Mouse (Mus musculus): ENCODE results near the gene 4930550C14Rik. TPM values are rescaled to one million over a fixed set of nuclear protein-coding genes. Genes with fewer than 3 reads are reported as not detected.
A peak's percentile ranks its signal among the peaks of the same experiment; 100 is the strongest.

Gene 4930550C14Rik
- 0.92 and 0.99 TPM in 2 replicates for polyA plus RNA-seq (2015; fragmentation: Nextera tagmentation; extraction: Ambion mirVana)

DNA sequence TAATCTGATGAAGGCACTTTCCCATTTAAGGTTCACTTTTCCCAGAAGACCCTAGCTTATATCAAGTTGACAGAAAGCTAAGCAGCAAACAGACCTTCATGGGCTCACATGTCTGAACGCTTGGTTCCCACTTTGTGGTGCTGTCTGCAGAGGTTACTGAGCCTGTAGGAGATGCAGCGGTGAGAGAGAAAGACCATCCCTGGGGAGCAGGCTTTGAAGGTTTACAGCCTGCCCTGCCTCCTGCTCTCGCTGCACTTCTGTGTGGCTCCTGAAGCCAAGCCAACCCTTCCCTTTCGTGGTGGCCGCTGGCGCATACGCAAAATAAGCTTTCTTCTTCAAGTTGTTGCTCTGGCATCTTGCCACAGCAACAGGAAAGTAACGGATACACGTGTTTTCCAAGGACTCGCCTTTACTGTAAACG is at the start of gene 4930550C14Rik:
4930550C14Rik (plus strand) TSS at position 35 of the 421 bp plus-strand sequence.
- Histone ChIP-seq H3K4me1 (ENCODE audit: control insufficient read depth, insufficient read depth, low read length) (peaks cover 6% of the 10 kb centered on the region), H3K9ac (ENCODE audit: low read length) (0 out of 2 replicates have a peak within 1 kb of the TSS, but pooled peaks have one; percentile 27), H3K9me3 (replicated peaks; ENCODE audit: control insufficient read depth, low read length) (no peaks in the 10 kb centered on the region), H3K4me3 (ENCODE audit: low read length) (peak within 1 kb of the TSS; percentile 21), H3K27ac (ENCODE audit: low read length) (peak within 1 kb of the TSS; percentile 38), H3K36me3 (ENCODE audit: control insufficient read depth, insufficient read depth) (no peaks in the 10 kb centered on the region; the same call in 1 of the 2 replicates), H3K4me2 (ENCODE audit: low read depth, low read length) (peak within 1 kb of the TSS; percentile 54), H3K27me3 (ENCODE audit: control insufficient read depth, insufficient read depth, low read length) (no peaks in the 10 kb centered on the region)
- 25% methylated on average over 11 of the region's 11 CpGs for WGBS
- ATAC-seq (replicated peaks; ENCODE audit: extremely low read depth, insufficient read depth, low FRiP score) = no peak

DNA sequence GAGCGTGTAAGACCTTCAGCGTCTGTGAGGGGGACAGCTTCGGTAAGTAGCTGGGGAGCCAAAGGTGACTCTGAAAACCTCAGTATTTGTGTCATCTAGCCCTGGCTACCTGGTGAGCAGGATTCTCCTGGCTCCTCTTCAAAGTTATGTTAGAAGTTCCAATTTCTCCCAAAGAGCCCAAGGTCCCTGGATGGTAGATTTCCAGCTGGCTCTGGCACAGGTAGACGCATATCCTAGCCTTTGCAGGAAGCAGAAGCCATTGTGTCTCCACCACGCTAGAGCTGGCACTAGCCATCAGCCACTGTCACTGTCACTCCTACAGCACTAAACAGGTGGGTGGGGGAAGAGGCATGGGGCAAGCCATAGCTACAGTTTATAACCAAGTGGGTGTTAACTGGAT is 49.0 kb upstream of the 4930550C14Rik start:
- Histone ChIP-seq H3K27ac (ENCODE audit: low read length) (no peak overlapping the region), H3K9me3 (replicated peaks; ENCODE audit: control insufficient read depth, low read length) (peaks cover 4% of the 10 kb centered on the region), H3K9ac (ENCODE audit: low read length) (no peak overlapping the region), H3K36me3 (ENCODE audit: control insufficient read depth, insufficient read depth) (no peaks in the 10 kb centered on the region), H3K4me1 (ENCODE audit: control insufficient read depth, insufficient read depth, low read length) (no peaks in the 10 kb centered on the region), H3K4me3 (ENCODE audit: low read length) (no peak overlapping the region), H3K27me3 (ENCODE audit: control insufficient read depth, insufficient read depth, low read length) (no peaks in the 10 kb centered on the region), H3K4me2 (ENCODE audit: low read depth, low read length) (no peak overlapping the region)
- 79% methylated on average over 5 of the region's 5 CpGs for WGBS
- no peak for ATAC-seq (replicated peaks; ENCODE audit: extremely low read depth, insufficient read depth, low FRiP score)

DNA sequence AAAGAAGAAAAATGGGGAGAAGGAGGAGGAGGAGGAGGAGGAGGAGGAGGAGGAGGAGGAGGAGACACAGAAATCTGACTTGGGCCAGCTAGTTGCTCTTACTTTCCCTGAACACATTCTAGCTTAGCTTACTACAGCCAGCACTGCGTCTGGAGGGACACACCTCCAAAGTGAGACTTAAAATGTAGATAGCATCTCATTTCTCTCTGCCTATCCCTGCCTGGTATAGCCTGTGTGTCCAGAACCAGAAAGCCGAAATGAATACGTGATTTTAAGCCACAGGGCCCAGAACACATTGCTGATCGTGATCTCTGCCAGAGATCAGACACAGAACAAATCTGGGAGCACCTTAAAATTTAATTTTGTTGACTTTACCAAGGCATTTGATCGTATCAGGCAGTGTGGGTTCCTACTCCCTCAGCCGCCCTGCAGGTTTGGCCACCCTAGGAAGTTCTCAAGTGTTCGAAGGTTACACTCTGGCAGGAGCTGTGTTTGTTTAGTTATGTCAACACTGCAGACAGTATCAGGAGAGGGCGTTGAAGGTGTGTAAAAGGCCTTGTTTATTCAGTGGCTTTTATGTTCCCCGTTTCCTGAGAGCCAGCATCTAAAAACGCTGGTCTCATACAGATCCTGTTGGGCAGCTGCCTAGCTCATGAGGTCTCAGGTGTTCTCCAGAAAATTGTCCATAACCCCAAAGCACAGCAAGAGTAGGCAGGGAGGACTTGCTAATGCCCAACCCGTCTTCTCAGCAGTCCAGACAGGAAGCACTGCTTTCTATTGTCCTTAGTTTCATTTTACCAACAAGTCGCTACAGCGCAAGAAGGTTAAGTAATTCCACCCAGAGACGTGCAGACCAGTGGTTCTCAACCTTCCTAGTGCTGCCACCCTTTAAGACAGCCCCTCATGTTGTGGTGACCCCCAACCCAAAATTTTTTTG is 45.6 kb upstream of the 4930550C14Rik start:
- Histone ChIP-seq H3K4me3 (ENCODE audit: low read length) (no peak overlapping the region), H3K36me3 (ENCODE audit: control insufficient read depth, insufficient read depth) (no peaks in the 10 kb centered on the region), H3K4me2 (ENCODE audit: low read depth, low read length) (peak overlapping the region; percentile 33; the same call in 1 of the 2 replicates), H3K9ac (ENCODE audit: low read length) (no peak overlapping the region), H3K9me3 (replicated peaks; ENCODE audit: control insufficient read depth, low read length) (no peaks in the 10 kb centered on the region), H3K27ac (ENCODE audit: low read length) (no peak overlapping the region; the same call in 1 of the 2 replicates), H3K27me3 (ENCODE audit: control insufficient read depth, insufficient read depth, low read length) (no peaks in the 10 kb centered on the region), H3K4me1 (ENCODE audit: control insufficient read depth, insufficient read depth, low read length) (no peaks in the 10 kb centered on the region)
- WGBS = 55% methylated on average over 14 of the region's 14 CpGs
- ATAC-seq (replicated peaks; ENCODE audit: extremely low read depth, insufficient read depth, low FRiP score) = no peak

DNA sequence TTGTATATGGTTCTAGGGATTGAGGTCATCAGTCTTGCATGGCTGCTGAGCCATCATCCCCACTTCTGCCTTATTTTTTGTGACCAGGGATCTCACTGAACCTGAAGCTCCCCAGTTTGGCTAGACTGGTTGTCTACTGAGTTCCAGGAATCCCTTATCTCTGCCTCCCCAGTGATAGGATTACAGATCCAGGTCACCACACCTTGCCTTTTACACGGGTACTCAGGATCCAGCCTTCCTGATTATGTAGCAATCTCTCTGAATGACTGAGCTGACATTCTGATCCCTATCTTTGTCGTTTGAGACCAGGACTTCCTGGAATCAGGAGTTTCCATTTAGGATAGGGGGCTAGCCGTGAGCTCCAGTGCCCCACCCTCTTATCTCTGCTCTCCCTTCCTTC is 30.8 kb upstream of the 4930550C14Rik start:
- H3K4me3 ChIP-seq (ENCODE audit: low read length) = no peak overlapping the region
- no peak overlapping the region for H3K9ac ChIP-seq (ENCODE audit: low read length)
- H3K4me1 ChIP-seq (ENCODE audit: control insufficient read depth, insufficient read depth, low read length) = no peaks in the 10 kb centered on the region
- H3K27ac ChIP-seq (ENCODE audit: low read length) = no peak overlapping the region
- no peak overlapping the region for H3K4me2 ChIP-seq (ENCODE audit: low read depth, low read length)
- ATAC-seq (replicated peaks; ENCODE audit: extremely low read depth, insufficient read depth, low FRiP score) = no peak
- WGBS = 29% methylated on average over 3 of the region's 3 CpGs
- no peaks in the 10 kb centered on the region for H3K27me3 ChIP-seq (ENCODE audit: control insufficient read depth, insufficient read depth, low read length)
- no peaks in the 10 kb centered on the region for H3K9me3 ChIP-seq (replicated peaks; ENCODE audit: control insufficient read depth, low read length)
- H3K36me3 ChIP-seq (ENCODE audit: control insufficient read depth, insufficient read depth) = no peaks in the 10 kb centered on the region

DNA sequence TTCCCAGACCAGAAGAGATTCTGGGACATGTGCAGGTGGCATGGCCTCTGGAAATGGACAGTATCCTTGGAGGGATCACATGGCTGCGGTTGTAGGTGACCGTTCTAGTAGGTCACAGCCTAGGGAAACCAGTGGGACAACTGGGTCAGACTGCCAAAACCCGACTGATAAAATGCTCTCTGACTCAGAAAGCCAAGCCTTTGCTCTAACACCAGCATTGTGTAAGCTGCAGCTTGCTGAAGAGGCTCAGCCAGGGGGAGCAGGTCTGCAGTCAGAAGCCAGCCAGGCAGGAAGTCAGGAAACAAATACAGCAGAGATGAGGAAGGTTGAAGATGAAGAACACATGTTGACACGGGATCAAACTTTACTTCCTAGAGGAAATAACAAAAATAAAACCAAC is 26.2 kb upstream of the 4930550C14Rik start:
- Histone ChIP-seq H3K36me3 (ENCODE audit: control insufficient read depth, insufficient read depth) (no peaks in the 10 kb centered on the region), H3K4me2 (ENCODE audit: low read depth, low read length) (no peak overlapping the region), H3K27me3 (ENCODE audit: control insufficient read depth, insufficient read depth, low read length) (no peaks in the 10 kb centered on the region), H3K9ac (ENCODE audit: low read length) (no peak overlapping the region), H3K4me3 (ENCODE audit: low read length) (no peak overlapping the region), H3K9me3 (replicated peaks; ENCODE audit: control insufficient read depth, low read length) (no peaks in the 10 kb centered on the region), H3K27ac (ENCODE audit: low read length) (peak overlapping the region; percentile 53), H3K4me1 (ENCODE audit: control insufficient read depth, insufficient read depth, low read length) (peaks cover 5% of the 10 kb centered on the region; the same call in 1 of the 2 replicates)
- 50% methylated on average over 4 of the region's 4 CpGs for WGBS
- ATAC-seq (replicated peaks; ENCODE audit: extremely low read depth, insufficient read depth, low FRiP score) = 0 out of 2 replicates have a peak, but pooled peaks have one; percentile 37

DNA sequence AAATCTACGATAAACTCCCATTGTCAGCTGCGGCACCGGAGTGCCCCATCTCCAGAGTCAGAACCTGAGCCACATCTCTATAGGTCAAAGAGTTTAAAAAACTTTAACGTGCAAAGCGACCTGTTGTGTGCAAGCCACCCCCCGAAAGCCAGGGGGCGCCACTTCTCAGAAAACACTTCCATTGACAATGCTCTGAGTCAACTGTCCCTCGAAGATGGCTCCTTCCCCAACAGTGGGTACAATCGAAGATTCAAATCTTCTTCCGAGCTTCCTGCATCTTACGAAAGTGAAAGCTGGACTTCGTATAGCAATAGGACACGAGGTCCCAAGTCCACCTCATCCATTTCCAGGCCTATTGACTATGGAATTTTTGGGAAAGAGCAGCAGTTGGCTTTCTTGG is 25.3 kb upstream of the 4930550C14Rik start:
- H3K4me2 ChIP-seq (ENCODE audit: low read depth, low read length) = no peak overlapping the region
- no peaks in the 10 kb centered on the region for H3K27me3 ChIP-seq (ENCODE audit: control insufficient read depth, insufficient read depth, low read length)
- no peaks in the 10 kb centered on the region for H3K36me3 ChIP-seq (ENCODE audit: control insufficient read depth, insufficient read depth)
- no peak for ATAC-seq (replicated peaks; ENCODE audit: extremely low read depth, insufficient read depth, low FRiP score)
- no peak overlapping the region for H3K9ac ChIP-seq (ENCODE audit: low read length)
- peaks cover 5% of the 10 kb centered on the region; the same call in 1 of the 2 replicates for H3K4me1 ChIP-seq (ENCODE audit: control insufficient read depth, insufficient read depth, low read length)
- no peak overlapping the region for H3K4me3 ChIP-seq (ENCODE audit: low read length)
- WGBS = 83% methylated on average over 13 of the region's 13 CpGs
- no peaks in the 10 kb centered on the region for H3K9me3 ChIP-seq (replicated peaks; ENCODE audit: control insufficient read depth, low read length)
- no peak overlapping the region for H3K27ac ChIP-seq (ENCODE audit: low read length)

DNA sequence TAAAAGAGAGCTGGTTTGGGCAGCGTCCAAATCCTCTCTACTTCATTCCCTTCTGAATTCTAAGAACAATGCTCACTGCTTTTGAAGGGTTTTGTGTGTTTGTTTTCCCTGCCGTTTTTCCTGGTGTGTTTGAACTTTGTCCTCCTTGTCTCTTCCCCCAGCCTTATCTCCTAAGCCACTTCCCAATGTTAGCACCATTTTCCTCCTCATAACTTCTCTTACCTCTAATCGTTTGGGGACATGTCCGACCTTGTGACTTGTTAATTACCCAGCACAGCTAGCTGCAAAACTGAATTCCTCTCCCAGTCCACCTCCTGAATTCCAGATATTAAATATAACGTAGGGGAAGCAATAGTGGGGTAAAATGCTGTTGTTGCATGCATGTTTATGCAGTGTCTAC is 24.5 kb upstream of the 4930550C14Rik start:
- peaks cover 5% of the 10 kb centered on the region; the same call in 1 of the 2 replicates for H3K4me1 ChIP-seq (ENCODE audit: control insufficient read depth, insufficient read depth, low read length)
- H3K36me3 ChIP-seq (ENCODE audit: control insufficient read depth, insufficient read depth) = no peaks in the 10 kb centered on the region
- H3K9me3 ChIP-seq (replicated peaks; ENCODE audit: control insufficient read depth, low read length) = no peaks in the 10 kb centered on the region
- H3K27me3 ChIP-seq (ENCODE audit: control insufficient read depth, insufficient read depth, low read length) = no peaks in the 10 kb centered on the region
- ATAC-seq (replicated peaks; ENCODE audit: extremely low read depth, insufficient read depth, low FRiP score) = no peak
- H3K9ac ChIP-seq (ENCODE audit: low read length) = no peak overlapping the region
- no peak overlapping the region for H3K4me3 ChIP-seq (ENCODE audit: low read length)
- WGBS = 28% methylated on average over 5 of the region's 5 CpGs
- H3K27ac ChIP-seq (ENCODE audit: low read length) = no peak overlapping the region
- H3K4me2 ChIP-seq (ENCODE audit: low read depth, low read length) = no peak overlapping the region

DNA sequence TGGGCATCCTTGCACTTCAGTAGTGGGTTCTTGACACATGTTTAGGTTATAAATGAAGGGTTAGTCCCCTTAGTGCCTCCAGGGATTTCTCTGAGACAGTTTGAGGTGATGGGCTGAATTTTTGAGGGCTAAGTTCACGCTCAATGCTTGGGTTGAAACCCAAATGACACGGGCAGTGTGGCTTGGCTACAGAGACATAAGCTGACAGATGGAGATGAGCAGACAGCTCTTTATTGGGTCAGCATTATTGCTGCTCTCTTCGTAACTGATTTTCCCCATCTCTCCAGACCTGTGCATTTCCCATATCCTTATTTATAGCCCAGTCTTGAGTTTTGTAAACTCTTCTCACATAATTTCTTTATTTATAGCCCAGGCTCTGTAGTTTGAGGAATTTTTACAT is 24.0 kb upstream of the 4930550C14Rik start:
- WGBS = 76% methylated on average over 3 of the region's 3 CpGs
- Histone ChIP-seq H3K27ac (ENCODE audit: low read length) (no peak overlapping the region), H3K4me1 (ENCODE audit: control insufficient read depth, insufficient read depth, low read length) (peaks cover 5% of the 10 kb centered on the region; the same call in 1 of the 2 replicates), H3K4me3 (ENCODE audit: low read length) (no peak overlapping the region), H3K9ac (ENCODE audit: low read length) (no peak overlapping the region), H3K27me3 (ENCODE audit: control insufficient read depth, insufficient read depth, low read length) (no peaks in the 10 kb centered on the region), H3K36me3 (ENCODE audit: control insufficient read depth, insufficient read depth) (no peaks in the 10 kb centered on the region), H3K4me2 (ENCODE audit: low read depth, low read length) (no peak overlapping the region), H3K9me3 (replicated peaks; ENCODE audit: control insufficient read depth, low read length) (no peaks in the 10 kb centered on the region)
- ATAC-seq (replicated peaks; ENCODE audit: extremely low read depth, insufficient read depth, low FRiP score) = no peak

DNA sequence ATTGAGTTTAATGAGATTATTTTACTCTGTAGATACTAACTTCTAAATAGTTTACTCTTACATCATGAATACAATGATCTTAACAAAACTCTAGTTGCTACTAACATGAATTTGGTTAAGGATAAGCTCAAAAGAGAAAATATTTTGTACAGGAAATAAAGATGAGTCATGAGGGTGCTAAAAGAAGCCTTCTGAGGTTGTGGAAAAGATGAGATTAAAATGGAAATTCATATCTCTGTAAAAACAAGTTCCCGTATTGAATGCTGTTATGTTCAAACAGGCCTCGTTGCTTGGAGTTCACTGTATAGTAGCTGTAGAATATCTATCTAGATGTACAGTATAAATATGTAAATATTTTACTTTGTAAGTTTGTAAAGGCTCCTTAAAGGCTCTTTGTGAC is 21.5 kb upstream of the 4930550C14Rik start:
- H3K27ac ChIP-seq (ENCODE audit: low read length) = no peak overlapping the region
- H3K4me2 ChIP-seq (ENCODE audit: low read depth, low read length) = no peak overlapping the region
- H3K9me3 ChIP-seq (replicated peaks; ENCODE audit: control insufficient read depth, low read length) = no peaks in the 10 kb centered on the region
- no peaks in the 10 kb centered on the region for H3K36me3 ChIP-seq (ENCODE audit: control insufficient read depth, insufficient read depth)
- H3K4me1 ChIP-seq (ENCODE audit: control insufficient read depth, insufficient read depth, low read length) = peaks cover 5% of the 10 kb centered on the region; the same call in 1 of the 2 replicates
- H3K4me3 ChIP-seq (ENCODE audit: low read length) = no peak overlapping the region
- no peaks in the 10 kb centered on the region for H3K27me3 ChIP-seq (ENCODE audit: control insufficient read depth, insufficient read depth, low read length)
- no peak for ATAC-seq (replicated peaks; ENCODE audit: extremely low read depth, insufficient read depth, low FRiP score)
- 50% methylated on average over 2 of the region's 2 CpGs for WGBS
- H3K9ac ChIP-seq (ENCODE audit: low read length) = no peak overlapping the region
